Mouse (Mus musculus): ENCODE measurements around the gene Trp73.

Trp73 gene

GRCm38 (mm10) chr4:154042577-154042976, 97.4 kb downstream of the Trp73 start, which contains the start of gene Ccdc27:
TSS of gene Ccdc27 (minus strand) at chr4:154042677.
- DNase-seq (ENCODE audit: low read depth, low spot score): no peak

GRCm38 (mm10) chr4:154037123-154037522, 102.9 kb downstream of the Trp73 start:
- no peak for DNase-seq (ENCODE audit: low read depth, low spot score)

- DNase-seq (ENCODE audit: low read depth, low spot score): peak; percentile 65
Observed at GRCm38 (mm10) chr4:154028646-154029045, 111.4 kb downstream of the Trp73 start.

GRCm38 (mm10) chr4:154028066-154028465, 111.9 kb downstream of the Trp73 start:
- DNase-seq (ENCODE audit: low read depth, low spot score): no peak

- no peak for DNase-seq (ENCODE audit: low read depth, low spot score)
Observed at GRCm38 (mm10) chr4:154026441-154026761, 113.6 kb downstream of the Trp73 start.

- peak; percentile 95 for DNase-seq (ENCODE audit: low read depth, low spot score)
Observed at GRCm38 (mm10) chr4:154025641-154026440, 114.2 kb downstream of the Trp73 start, which contains the start of gene Smim1. TSS of gene Smim1 (minus strand) at chr4:154026230.

- DNase-seq (ENCODE audit: low read depth, low spot score): no peak
Observed at GRCm38 (mm10) chr4:154024729-154025521, 115.1 kb downstream of the Trp73 start.

GRCm38 (mm10) chr4:154023754-154024601, 116.0 kb downstream of the Trp73 start:
- no peak for DNase-seq (ENCODE audit: low read depth, low spot score)

- DNase-seq (ENCODE audit: low read depth, low spot score): no peak
Observed at GRCm38 (mm10) chr4:154022844-154023243, 117.2 kb downstream of the Trp73 start.

- DNase-seq (ENCODE audit: low read depth, low spot score): no peak
Observed at GRCm38 (mm10) chr4:154022407-154022806, 117.6 kb downstream of the Trp73 start.

GRCm38 (mm10) chr4:154021432-154021831, 118.6 kb downstream of the Trp73 start:
- no peak for DNase-seq (ENCODE audit: low read depth, low spot score)

- peak; percentile 71 for DNase-seq (ENCODE audit: low read depth, low spot score)
Observed at GRCm38 (mm10) chr4:154019571-154019970, 120.4 kb downstream of the Trp73 start.

GRCm38 (mm10) chr4:154015476-154015875, 124.5 kb downstream of the Trp73 start:
- no peak for DNase-seq (ENCODE audit: low read depth, low spot score)

GRCm38 (mm10) chr4:154012132-154012882, 127.7 kb downstream of the Trp73 start:
- peak; percentile 70 for DNase-seq (ENCODE audit: low read depth, low spot score)

GRCm38 (mm10) chr4:154011646-154012089, 128.3 kb downstream of the Trp73 start, which contains the start of gene Lrrc47:
TSS of gene Lrrc47 (plus strand) at chr4:154011731.
- peak; percentile 89 for DNase-seq (ENCODE audit: low read depth, low spot score)

- DNase-seq (ENCODE audit: low read depth, low spot score): no peak
Observed at GRCm38 (mm10) chr4:154010907-154011645, 128.9 kb downstream of the Trp73 start.

- DNase-seq (ENCODE audit: low read depth, low spot score): no peak
Observed at GRCm38 (mm10) chr4:154007759-154008158, 132.2 kb downstream of the Trp73 start.

GRCm38 (mm10) chr4:154006264-154006663, 133.7 kb downstream of the Trp73 start:
- DNase-seq (ENCODE audit: low read depth, low spot score): no peak
